Mouse (Mus musculus) left cerebral cortex, postnatal 4 days (tissue): ENCODE data around the gene Elovl4. TPM values are rescaled to one million over a fixed set of nuclear protein-coding genes. Genes with fewer than 3 reads are reported as not detected.

Source experiments
- DNase-seq: peaks from one replicate; pipeline ENCODE4 v3.0.0-alpha.2; 2022
- intact Hi-C: fragments of 180-260 bp; cut with DNase I; formaldehyde crosslinking; loops from one replicate; pipeline ENCODE4 v1.15.1; 2025
- total RNA-seq, 2 experiments: library from RNA; stranded (reverse); gene quantifications; 2 replicates each; pipeline ENCODE4 v1.2.3; 2021

The Elovl4 gene
- total RNA-seq, result 10 to 100 TPM; 78.1 to 82.2 TPM

DNA sequence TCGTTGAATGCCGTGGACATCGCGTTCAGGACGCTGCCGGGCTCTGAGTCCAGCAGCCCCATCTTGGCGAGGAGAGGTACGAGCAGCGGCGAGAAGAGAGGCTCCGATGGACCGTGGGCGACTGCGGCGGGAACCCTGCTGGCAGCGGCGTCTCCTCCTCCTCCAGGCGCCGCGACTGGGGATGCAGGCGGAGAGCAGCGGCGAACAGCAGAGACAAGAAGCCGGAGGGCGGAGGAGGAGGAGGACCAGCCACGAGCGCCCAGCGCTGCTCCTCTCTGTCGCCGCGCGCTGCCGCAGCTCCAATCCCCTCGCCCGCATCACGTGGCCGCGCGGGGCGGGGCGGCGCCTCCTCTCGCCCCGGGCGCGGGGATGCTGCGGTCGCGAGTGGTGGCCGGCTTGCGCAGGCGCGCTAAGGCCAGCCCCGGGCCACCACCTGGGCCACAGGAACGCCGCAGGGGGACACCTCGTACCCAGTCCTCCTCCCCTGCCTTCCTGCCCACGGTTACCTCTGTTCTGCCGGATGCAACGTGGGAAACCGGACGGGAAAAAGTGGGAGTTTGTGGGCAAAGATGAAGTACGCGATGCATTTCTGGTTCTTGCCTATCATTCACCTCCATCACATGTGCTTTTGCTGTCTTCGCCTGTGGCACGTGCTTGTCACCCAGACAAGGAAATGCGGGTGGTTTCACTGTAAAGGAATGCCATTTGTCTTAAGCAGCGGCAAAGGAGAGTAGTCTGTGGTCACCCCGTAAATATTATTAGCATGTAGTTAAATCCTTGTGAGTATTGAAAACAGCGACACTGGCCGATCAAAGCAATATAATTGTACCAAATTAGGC, at the start of gene Elovl4:
Elovl4 (minus strand) TSS at position 301 of the 839 bp plus-strand sequence.
- DNase-seq, result peak; percentile 85
- intact Hi-C loops, result loop anchor here (5.0 kb wide), 1 partner anchor 1521 kb away; the partner anchor contains the start of gene Tent5a

DNA sequence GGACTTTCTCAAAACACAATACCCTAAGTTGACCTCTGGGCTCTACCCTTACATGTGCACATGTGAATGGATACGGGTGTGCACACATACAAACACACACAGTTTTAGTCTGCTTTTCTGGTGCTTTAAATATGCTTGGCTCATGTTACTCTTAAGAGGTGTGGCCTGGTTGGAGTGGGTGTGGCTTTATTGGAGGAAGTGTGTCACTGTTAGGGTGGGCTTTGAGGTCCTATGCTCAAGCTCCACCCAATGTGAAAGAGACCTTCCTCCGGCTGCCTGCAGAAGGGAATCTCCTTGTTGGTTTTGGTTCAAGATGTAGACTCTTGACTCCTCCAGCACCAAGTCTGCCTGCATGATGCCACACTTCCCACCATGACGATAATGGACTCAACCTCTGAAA, 46.4 kb upstream of the Elovl4 start:
- no peak for DNase-seq
- intact Hi-C loops, result no loop called here

GRCm38 (mm10) chr9:83834748-83835313, 28.8 kb upstream of the Elovl4 start:
- no peak for DNase-seq
- intact Hi-C loops, result no loop called here

GRCm38 (mm10) chr9:83833811-83834747, 28.0 kb upstream of the Elovl4 start, which contains the start of gene Ttk:
Ttk (plus strand) TSS chr9:83834689.
- DNase-seq, result peak; percentile 94
- intact Hi-C loops, result no loop called here

DNA sequence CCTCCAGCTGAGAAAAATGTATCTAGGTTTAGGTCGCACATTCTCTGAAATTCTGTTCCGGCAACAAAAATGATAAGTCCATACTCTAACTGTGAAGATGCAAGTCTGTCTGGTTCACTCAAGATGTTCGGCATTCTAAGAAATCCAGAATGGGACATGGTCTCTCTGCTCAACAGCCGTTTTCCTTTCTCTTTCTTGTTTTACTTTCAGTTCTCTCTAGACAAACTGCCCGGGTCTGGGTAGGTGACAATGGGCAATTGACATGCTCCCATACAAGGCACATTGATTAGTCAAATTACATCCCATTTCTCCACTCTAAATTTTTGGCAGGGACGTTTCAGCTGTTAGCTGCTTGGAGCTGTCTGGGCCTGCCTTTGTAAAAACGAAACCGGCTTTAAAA, 25.1 kb upstream of the Elovl4 start:
- DNase-seq, result no peak
- intact Hi-C loops, result no loop called here

DNA sequence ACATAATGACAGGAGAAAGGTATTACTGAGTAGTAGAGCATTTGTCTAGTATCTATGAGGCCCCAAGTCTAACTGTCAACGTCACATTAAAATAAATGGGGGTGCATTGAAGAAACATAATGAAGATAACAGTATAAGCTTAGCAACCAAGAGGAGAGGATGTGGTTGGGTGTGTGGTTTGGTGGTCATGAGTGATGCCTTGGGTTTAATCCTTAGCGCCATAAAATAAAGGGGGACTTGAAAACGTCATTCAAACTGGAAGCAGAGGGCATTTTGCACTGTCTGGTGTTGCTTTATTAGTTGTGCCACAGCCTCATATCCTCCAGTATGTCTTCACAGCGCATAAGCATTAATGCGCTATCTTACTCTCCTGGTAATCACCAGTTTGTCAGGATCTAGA, 23.8 kb upstream of the Elovl4 start:
- no peak for DNase-seq
- intact Hi-C loops, result no loop called here

- intact Hi-C loops, result no loop called here
- no peak for DNase-seq
Measured at GRCm38 (mm10) chr9:83822925-83823324, 16.8 kb upstream of the Elovl4 start.

- intact Hi-C loops, result no loop called here
- no peak for DNase-seq
Measured at GRCm38 (mm10) chr9:83820976-83821375, 14.9 kb upstream of the Elovl4 start.

- intact Hi-C loops, result no loop called here
- no peak for DNase-seq
Measured at GRCm38 (mm10) chr9:83819188-83819587, 13.1 kb upstream of the Elovl4 start.

DNA sequence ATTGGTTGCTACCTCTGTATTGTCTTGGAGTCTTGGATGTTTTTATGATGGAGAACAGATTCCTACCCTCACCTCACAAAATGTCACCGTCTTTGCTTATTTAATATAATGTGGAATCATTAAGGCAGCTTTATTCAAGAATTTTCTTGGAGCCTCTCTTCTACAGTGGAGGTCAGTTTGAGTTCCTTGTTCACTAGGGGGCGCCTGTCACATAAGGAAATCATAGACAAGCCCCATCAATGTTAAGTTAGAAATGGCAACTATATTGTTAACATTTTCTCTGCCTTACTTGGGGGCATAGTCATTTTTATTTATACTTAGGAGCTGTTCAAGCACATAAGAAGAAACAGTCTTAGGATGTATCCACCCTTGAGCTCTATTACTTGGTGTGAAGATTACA, 1.5 kb upstream of the Elovl4 start:
- DNase-seq, result peak; percentile 57
- intact Hi-C loops, result loop anchor here (5.0 kb wide), 1 partner anchor 1520 kb away; the partner anchor contains the start of gene Tent5a

DNA sequence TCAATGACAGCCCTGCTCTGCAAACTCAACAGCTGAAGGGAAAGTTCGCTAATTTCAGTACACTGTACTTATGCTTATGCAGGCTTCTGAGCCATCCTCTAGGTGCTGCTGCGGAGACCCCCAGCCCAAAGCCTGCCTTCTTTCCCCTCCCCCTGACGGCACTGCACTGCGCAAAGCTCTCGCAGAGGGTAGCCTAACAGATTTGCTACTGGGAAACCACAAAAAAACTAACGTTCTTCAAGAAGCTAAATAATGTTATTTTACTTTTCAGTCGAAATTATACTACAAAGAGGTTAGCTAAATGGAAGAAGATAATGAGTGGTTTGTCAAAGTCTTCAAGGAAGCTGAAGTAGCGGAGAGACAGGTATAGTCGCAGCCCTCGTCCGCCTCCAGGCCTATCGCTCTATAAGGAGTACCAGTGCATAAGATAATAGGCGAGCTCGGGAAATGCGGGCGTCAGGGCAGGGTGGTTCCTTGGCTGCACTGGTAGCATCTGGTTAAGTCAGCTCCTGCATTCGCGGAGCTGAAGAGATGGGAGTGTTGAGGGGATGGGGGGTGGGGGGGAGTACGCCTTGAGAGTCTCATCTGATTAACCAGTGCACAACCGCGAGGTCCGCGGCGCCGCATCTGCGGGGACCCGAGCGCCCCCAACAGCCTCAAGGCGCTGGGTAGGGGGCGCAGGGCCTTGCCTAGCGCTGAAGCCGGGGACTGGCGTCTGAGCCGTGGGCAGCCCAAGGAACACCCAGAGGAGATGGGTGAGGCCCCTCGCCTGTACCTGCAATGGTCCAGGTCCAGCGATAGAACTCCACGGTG, 707 bp downstream of the Elovl4 start:
- intact Hi-C loops, result loop anchor here (5.0 kb wide), 1 partner anchor 1522 kb away; the partner anchor contains the start of gene Tent5a
- peak; percentile 70 for DNase-seq

DNA sequence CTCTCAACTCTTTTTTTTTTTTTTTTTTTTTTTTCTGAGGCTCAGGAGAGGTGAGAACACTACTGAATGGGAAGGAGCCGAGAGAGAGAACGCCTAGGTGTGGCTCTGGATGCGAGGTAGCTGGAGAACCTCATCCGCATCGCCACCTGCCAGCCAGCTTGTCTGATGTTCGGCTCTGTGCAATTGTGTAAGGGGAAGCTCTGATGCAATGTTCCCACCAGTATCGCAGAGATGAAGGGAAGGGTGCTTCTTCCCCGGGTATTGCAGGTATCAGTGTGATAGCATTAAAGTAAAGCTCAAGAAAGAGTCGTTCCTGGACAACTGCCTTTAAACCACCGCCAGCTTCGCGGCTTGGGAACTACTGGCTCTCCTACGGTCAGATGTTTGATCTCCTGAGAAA, 1.7 kb downstream of the Elovl4 start:
- intact Hi-C loops, result no loop called here

GRCm38 (mm10) chr9:83797898-83798297, 8.2 kb downstream of the Elovl4 start:
- intact Hi-C loops, result no loop called here
- DNase-seq, result no peak

More for the DNA sequence above, 1.7 kb downstream of the Elovl4 start:
- no peak for DNase-seq

GRCm38 (mm10) chr9:83796875-83797274, 9.2 kb downstream of the Elovl4 start:
- no peak for DNase-seq
- intact Hi-C loops, result no loop called here

DNA sequence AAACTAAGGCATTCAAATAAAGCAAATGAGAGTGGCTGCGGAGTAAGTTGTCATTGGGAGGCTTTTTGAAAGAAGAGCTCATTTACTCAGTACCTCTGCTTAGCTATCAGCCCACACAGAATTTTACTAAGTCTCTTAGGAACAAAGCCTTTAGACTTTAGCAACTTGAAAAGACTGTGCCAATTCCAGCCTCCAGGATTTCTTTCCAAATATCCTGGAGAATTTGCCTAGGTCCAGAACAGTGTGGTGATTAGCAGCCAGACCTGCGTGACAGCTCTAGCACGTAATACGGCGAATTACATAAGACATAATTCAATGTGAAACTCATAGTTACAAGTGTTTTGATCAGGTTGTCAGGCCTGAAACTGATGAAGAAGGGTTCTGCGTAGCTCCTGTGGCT, 16.8 kb downstream of the Elovl4 start:
- intact Hi-C loops, result no loop called here
- DNase-seq, result no peak

DNA sequence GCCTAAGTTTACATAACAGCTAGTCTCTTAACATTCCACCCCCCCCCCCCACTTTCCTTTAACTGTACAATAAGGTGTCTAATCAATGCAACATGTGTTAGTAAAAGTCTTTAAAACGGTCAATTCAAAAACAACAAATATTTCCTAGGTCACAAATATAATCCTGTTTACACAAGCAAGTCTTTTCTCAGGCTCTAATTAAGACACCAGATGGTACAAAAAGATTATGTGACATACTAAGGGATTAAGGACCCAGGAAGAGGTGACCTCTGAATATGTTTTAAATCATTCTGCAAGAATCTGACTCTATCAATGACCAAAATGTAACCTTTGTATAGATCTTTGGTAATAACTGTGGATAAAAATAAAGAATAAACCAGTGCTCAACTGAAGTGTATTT, 20.6 kb downstream of the Elovl4 start:
- intact Hi-C loops, result no loop called here
- DNase-seq, result no peak

DNA sequence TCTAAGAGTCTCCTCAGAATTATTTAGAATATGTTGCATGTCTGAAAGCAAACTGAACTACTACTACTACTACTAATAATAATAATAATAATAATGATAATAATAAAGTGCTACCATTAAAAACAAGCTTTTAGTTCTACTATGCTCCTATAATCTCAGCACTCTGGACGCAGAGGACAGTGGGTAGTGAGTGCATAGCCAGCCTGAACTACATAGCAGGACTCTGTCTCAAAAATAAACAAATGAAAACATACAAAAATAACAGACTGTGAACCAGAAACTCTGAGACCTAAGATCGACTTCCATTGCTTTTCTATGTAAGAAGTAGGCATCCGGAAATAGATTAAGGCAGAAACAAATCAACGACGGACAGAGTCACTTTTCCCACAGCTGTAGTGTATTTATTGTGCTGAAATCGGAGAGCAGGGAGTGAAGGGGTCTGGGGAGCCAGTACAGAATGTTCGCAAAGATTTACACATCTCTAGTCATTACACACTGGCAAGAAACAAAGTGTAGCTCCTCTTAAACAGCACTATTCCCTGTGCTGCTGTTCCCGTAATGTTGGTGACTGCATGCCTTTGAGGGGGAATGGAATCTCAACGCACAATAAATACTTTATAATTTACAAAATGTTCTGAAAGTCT, 27.6 kb downstream of the Elovl4 start:
- intact Hi-C loops, result no loop called here

DNA sequence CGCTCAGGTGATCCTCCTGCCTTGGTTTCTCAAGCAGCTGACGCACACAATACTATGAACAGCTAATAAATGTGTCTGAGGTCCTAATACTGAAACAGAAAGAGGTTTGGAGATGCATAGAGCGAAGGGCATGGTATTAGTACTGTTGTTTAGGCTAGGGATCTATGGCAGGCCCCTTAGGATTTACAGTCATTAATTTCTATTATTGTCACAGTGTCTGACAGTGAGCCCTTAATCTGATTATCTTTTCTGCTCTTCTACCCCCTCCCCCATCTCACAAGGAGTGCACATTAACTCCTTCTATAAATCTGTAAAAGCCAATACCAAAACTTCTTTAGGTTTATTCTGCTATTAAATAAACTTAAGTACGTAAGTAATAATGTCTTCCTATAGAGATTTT, 44.8 kb downstream of the Elovl4 start:
- no peak for DNase-seq
- intact Hi-C loops, result no loop called here

More for the DNA sequence above, 27.6 kb downstream of the Elovl4 start:
- no peak for DNase-seq

- DNase-seq, result no peak
- intact Hi-C loops, result no loop called here
Measured at GRCm38 (mm10) chr9:83731877-83732276, 74.2 kb downstream of the Elovl4 start.

GRCm38 (mm10) chr9:83730836-83731235, 75.2 kb downstream of the Elovl4 start:
- DNase-seq, result no peak

More at GRCm38 (mm10) chr9:83730836-83731235, 75.2 kb downstream of the Elovl4 start:
- intact Hi-C loops, result no loop called here
